Mouse (Mus musculus): Measurements from ENCODE around the gene Ccdc184. TPM values are rescaled to one million over a fixed set of nuclear protein-coding genes. Genes with fewer than 3 reads are reported as not detected.

Ccdc184 gene
- polyA plus RNA-seq, 1 experiment from 2014 or later: 50.4 TPM

- H3K4me3 ChIP-seq (replicated peaks; ENCODE audit: low read length): no peak overlapping the region; the same call in 1 of the 2 replicates
- 77% methylated on average over 12 of the region's 12 CpGs for WGBS
These were observed 15.1 kb downstream of the Ccdc184 start for GRCm38 (mm10) chr15:98181856-98182570.

GRCm38 (mm10) chr15:98184456-98184855, 17.5 kb downstream of the Ccdc184 start:
- WGBS: 79% methylated on average over 4 of the region's 4 CpGs
- H3K27ac ChIP-seq (ENCODE audit: low read length): no peak overlapping the region

More at GRCm38 (mm10) chr15:98181856-98182570, 15.1 kb downstream of the Ccdc184 start:
- H3K4me2 ChIP-seq (ENCODE audit: low read length): no peak overlapping the region; the same call in 1 of the 2 replicates
- peaks cover 5% of the 10 kb centered on the region; the same call in 1 of the 2 replicates for H3K27me3 ChIP-seq (replicated peaks; ENCODE audit: control insufficient read depth, insufficient read depth, low read length)
- H3K9me3 ChIP-seq (ENCODE audit: control insufficient read depth, low read length): no peaks in the 10 kb centered on the region
- H3K27ac ChIP-seq (ENCODE audit: low read length): no peak overlapping the region
- no peak overlapping the region for H3K9ac ChIP-seq (replicated peaks; ENCODE audit: low read depth, low read length)
- H3K4me1 ChIP-seq (replicated peaks; ENCODE audit: control insufficient read depth, insufficient read depth, low read length): peaks cover 7% of the 10 kb centered on the region
- no peaks in the 10 kb centered on the region for H3K36me3 ChIP-seq (ENCODE audit: control insufficient read depth, insufficient read depth)
- no peak for ATAC-seq

GRCm38 (mm10) chr15:98195442-98195841, 28.5 kb downstream of the Ccdc184 start, which contains the start of gene Olfr288:
Olfr288 (minus strand) TSS chr15:98195542.
- Histone ChIP-seq H3K4me1 (replicated peaks; ENCODE audit: control insufficient read depth, insufficient read depth, low read length) (no peaks in the 10 kb centered on the region), H3K9ac (replicated peaks; ENCODE audit: low read depth, low read length) (no peak within 1 kb of the TSS), H3K4me2 (ENCODE audit: low read length) (no peak within 1 kb of the TSS), H3K9me3 (ENCODE audit: control insufficient read depth, low read length) (no peaks in the 10 kb centered on the region), H3K4me3 (replicated peaks; ENCODE audit: low read length) (no peak within 1 kb of the TSS), H3K27ac (ENCODE audit: low read length) (no peak within 1 kb of the TSS), H3K27me3 (replicated peaks; ENCODE audit: control insufficient read depth, insufficient read depth, low read length) (no peaks in the 10 kb centered on the region), H3K36me3 (ENCODE audit: control insufficient read depth, insufficient read depth) (no peaks in the 10 kb centered on the region)
- WGBS: 69% methylated on average over 3 of the region's 3 CpGs
- ATAC-seq: no peak

More at GRCm38 (mm10) chr15:98184456-98184855, 17.5 kb downstream of the Ccdc184 start:
- Histone ChIP-seq H3K27me3 (replicated peaks; ENCODE audit: control insufficient read depth, insufficient read depth, low read length) (no peaks in the 10 kb centered on the region), H3K9ac (replicated peaks; ENCODE audit: low read depth, low read length) (no peak overlapping the region), H3K4me1 (replicated peaks; ENCODE audit: control insufficient read depth, insufficient read depth, low read length) (peaks cover 7% of the 10 kb centered on the region), H3K36me3 (ENCODE audit: control insufficient read depth, insufficient read depth) (no peaks in the 10 kb centered on the region), H3K9me3 (ENCODE audit: control insufficient read depth, low read length) (no peaks in the 10 kb centered on the region), H3K4me3 (replicated peaks; ENCODE audit: low read length) (no peak overlapping the region), H3K4me2 (ENCODE audit: low read length) (no peak overlapping the region)
- ATAC-seq: no peak

- no peak for ATAC-seq
- Histone ChIP-seq H3K9ac (replicated peaks; ENCODE audit: low read depth, low read length) (no peak overlapping the region), H3K27me3 (replicated peaks; ENCODE audit: control insufficient read depth, insufficient read depth, low read length) (no peaks in the 10 kb centered on the region), H3K9me3 (ENCODE audit: control insufficient read depth, low read length) (no peaks in the 10 kb centered on the region), H3K4me2 (ENCODE audit: low read length) (no peak overlapping the region), H3K27ac (ENCODE audit: low read length) (no peak overlapping the region), H3K4me3 (replicated peaks; ENCODE audit: low read length) (no peak overlapping the region), H3K36me3 (ENCODE audit: control insufficient read depth, insufficient read depth) (no peaks in the 10 kb centered on the region), H3K4me1 (replicated peaks; ENCODE audit: control insufficient read depth, insufficient read depth, low read length) (no peaks in the 10 kb centered on the region)
- 89% methylated on average over 7 of the region's 7 CpGs for WGBS
These were observed 42.7 kb downstream of the Ccdc184 start for GRCm38 (mm10) chr15:98209676-98210075.

- no peaks in the 10 kb centered on the region for H3K27me3 ChIP-seq (replicated peaks; ENCODE audit: control insufficient read depth, insufficient read depth, low read length)
- 77% methylated on average over 5 of the region's 5 CpGs for WGBS
- H3K36me3 ChIP-seq (ENCODE audit: control insufficient read depth, insufficient read depth): no peaks in the 10 kb centered on the region
- H3K4me2 ChIP-seq (ENCODE audit: low read length): no peak overlapping the region
- no peaks in the 10 kb centered on the region for H3K9me3 ChIP-seq (ENCODE audit: control insufficient read depth, low read length)
- no peak for ATAC-seq
- H3K27ac ChIP-seq (ENCODE audit: low read length): no peak overlapping the region
- no peak overlapping the region for H3K4me3 ChIP-seq (replicated peaks; ENCODE audit: low read length)
- H3K4me1 ChIP-seq (replicated peaks; ENCODE audit: control insufficient read depth, insufficient read depth, low read length): no peaks in the 10 kb centered on the region
- no peak overlapping the region for H3K9ac ChIP-seq (replicated peaks; ENCODE audit: low read depth, low read length)
These were observed 46.4 kb downstream of the Ccdc184 start for GRCm38 (mm10) chr15:98213336-98213870.

GRCm38 (mm10) chr15:98214130-98214529, 47.2 kb downstream of the Ccdc184 start:
- H3K4me3 ChIP-seq (replicated peaks; ENCODE audit: low read length): no peak overlapping the region
- H3K9me3 ChIP-seq (ENCODE audit: control insufficient read depth, low read length): no peaks in the 10 kb centered on the region
- H3K27me3 ChIP-seq (replicated peaks; ENCODE audit: control insufficient read depth, insufficient read depth, low read length): no peaks in the 10 kb centered on the region
- H3K27ac ChIP-seq (ENCODE audit: low read length): no peak overlapping the region
- H3K4me1 ChIP-seq (replicated peaks; ENCODE audit: control insufficient read depth, insufficient read depth, low read length): no peaks in the 10 kb centered on the region
- H3K9ac ChIP-seq (replicated peaks; ENCODE audit: low read depth, low read length): no peak overlapping the region
- no peaks in the 10 kb centered on the region for H3K36me3 ChIP-seq (ENCODE audit: control insufficient read depth, insufficient read depth)
- H3K4me2 ChIP-seq (ENCODE audit: low read length): no peak overlapping the region
- no peak for ATAC-seq
- 82% methylated on average over 5 of the region's 5 CpGs for WGBS

Other genes with a start within 250 kb of the Ccdc184 start
- 64.8 and 66.9 TPM in 2 replicates for gene Tmem106c, start 203.0 kb upstream of the Ccdc184 start, polyA plus RNA-seq (2015; fragmentation: Nextera tagmentation; extraction: Ambion mirVana)
- gene Col2a1, start 162.5 kb upstream of the Ccdc184 start, polyA plus RNA-seq (2015; fragmentation: Nextera tagmentation; extraction: Ambion mirVana): 16.6 and 35.1 TPM in 2 replicates
- 93.3 and 97.0 TPM in 2 replicates for gene Pfkm, start 74.6 kb upstream of the Ccdc184 start, polyA plus RNA-seq (2015; fragmentation: Nextera tagmentation; extraction: Ambion mirVana)
- gene Senp1, start 73.4 kb upstream of the Ccdc184 start, polyA plus RNA-seq (2015; fragmentation: Nextera tagmentation; extraction: Ambion mirVana): 26.9 and 30.9 TPM in 2 replicates
- gene Asb8, start 1.5 kb upstream of the Ccdc184 start, polyA plus RNA-seq (2015; fragmentation: Nextera tagmentation; extraction: Ambion mirVana): 48.5 and 51.1 TPM in 2 replicates
- not detected in 2 replicates for gene Olfr288, start 28.4 kb downstream of the Ccdc184 start, polyA plus RNA-seq (2015; fragmentation: Nextera tagmentation; extraction: Ambion mirVana)
- not detected in 2 replicates for gene Gm44579, start 53.8 kb downstream of the Ccdc184 start, polyA plus RNA-seq (2015; fragmentation: Nextera tagmentation; extraction: Ambion mirVana)
- not detected in 2 replicates for gene Olfr287, start 53.9 kb downstream of the Ccdc184 start, polyA plus RNA-seq (2015; fragmentation: Nextera tagmentation; extraction: Ambion mirVana)
- not detected in 2 replicates for gene Olfr286, start 67.3 kb downstream of the Ccdc184 start, polyA plus RNA-seq (2015; fragmentation: Nextera tagmentation; extraction: Ambion mirVana)
- not detected in 2 replicates for gene H1fnt, start 90.1 kb downstream of the Ccdc184 start, polyA plus RNA-seq (2015; fragmentation: Nextera tagmentation; extraction: Ambion mirVana)
- 3.9 and 5.7 TPM in 2 replicates for gene Zfp641, start 129.0 kb downstream of the Ccdc184 start, polyA plus RNA-seq (2015; fragmentation: Nextera tagmentation; extraction: Ambion mirVana)
- not detected in 2 replicates for gene Olfr285, start 150.2 kb downstream of the Ccdc184 start, polyA plus RNA-seq (2015; fragmentation: Nextera tagmentation; extraction: Ambion mirVana)
- gene Olfr284, start 173.8 kb downstream of the Ccdc184 start, polyA plus RNA-seq (2015; fragmentation: Nextera tagmentation; extraction: Ambion mirVana): not detected in 2 replicates
- not detected in 2 replicates for gene Olfr283, start 213.8 kb downstream of the Ccdc184 start, polyA plus RNA-seq (2015; fragmentation: Nextera tagmentation; extraction: Ambion mirVana)